Mouse (Mus musculus): ENCODE measurements around the gene Osbp. TPM values are rescaled to one million over a fixed set of nuclear protein-coding genes. Genes with fewer than 3 reads are reported as not detected.

The Osbp gene
- polyA plus RNA-seq, 1 experiment from 2014 or later = 3.3 TPM

GRCm38 (mm10) chr19:12008410-12009380, 43.0 kb downstream of the Osbp start:
- Histone ChIP-seq H3K27ac (no peak overlapping the region), H3K27me3 (ENCODE audit: poor library complexity, severe bottlenecking) (no peaks in the 10 kb centered on the region), H3K9me3 (no peaks in the 10 kb centered on the region), H3K4me1 (peaks cover 33% of the 10 kb centered on the region), H3K36me3 (replicated peaks) (no peaks in the 10 kb centered on the region), H3K4me3 (peak overlapping the region; percentile 68)
- 15% methylated on average over 17 of the region's 17 CpGs for WGBS
- no peak for DNase-seq (ENCODE audit: extremely low spot score, low spot score)

- DNase-seq (ENCODE audit: extremely low spot score, low spot score) = peak; percentile 81
- H3K4me1 ChIP-seq = peaks cover 29% of the 10 kb centered on the region
- no peaks in the 10 kb centered on the region for H3K9me3 ChIP-seq
- under 1% methylated on average over 24 of the region's 24 CpGs for WGBS
- no peaks in the 10 kb centered on the region for H3K27me3 ChIP-seq (ENCODE audit: poor library complexity, severe bottlenecking)
- H3K4me3 ChIP-seq = peak overlapping the region; percentile 57
- peak overlapping the region; percentile 87 for H3K27ac ChIP-seq
- H3K36me3 ChIP-seq (replicated peaks) = no peaks in the 10 kb centered on the region
These were observed 44.0 kb downstream of the Osbp start for GRCm38 (mm10) chr19:12009501-12010280.

GRCm38 (mm10) chr19:12010281-12010771, 44.6 kb downstream of the Osbp start:
- WGBS = 0% methylated on average over 24 of the region's 24 CpGs
- peaks cover 25% of the 10 kb centered on the region for H3K4me1 ChIP-seq
- no peaks in the 10 kb centered on the region for H3K9me3 ChIP-seq
- no peaks in the 10 kb centered on the region for H3K36me3 ChIP-seq (replicated peaks)
- peak overlapping the region; percentile 87 for H3K27ac ChIP-seq
- no peaks in the 10 kb centered on the region for H3K27me3 ChIP-seq (ENCODE audit: poor library complexity, severe bottlenecking)
- DNase-seq (ENCODE audit: extremely low spot score, low spot score) = peak; percentile 84
- H3K4me3 ChIP-seq = peak overlapping the region; percentile 57

GRCm38 (mm10) chr19:12010916-12011559, 45.3 kb downstream of the Osbp start:
- H3K27ac ChIP-seq = peak overlapping the region; percentile 87
- H3K4me1 ChIP-seq = peaks cover 25% of the 10 kb centered on the region
- H3K27me3 ChIP-seq (ENCODE audit: poor library complexity, severe bottlenecking) = no peaks in the 10 kb centered on the region
- no peaks in the 10 kb centered on the region for H3K36me3 ChIP-seq (replicated peaks)
- H3K9me3 ChIP-seq = no peaks in the 10 kb centered on the region
- peak; percentile 70 for DNase-seq (ENCODE audit: extremely low spot score, low spot score)
- peak overlapping the region; percentile 57 for H3K4me3 ChIP-seq
- under 1% methylated on average over 26 of the region's 26 CpGs for WGBS

DNA sequence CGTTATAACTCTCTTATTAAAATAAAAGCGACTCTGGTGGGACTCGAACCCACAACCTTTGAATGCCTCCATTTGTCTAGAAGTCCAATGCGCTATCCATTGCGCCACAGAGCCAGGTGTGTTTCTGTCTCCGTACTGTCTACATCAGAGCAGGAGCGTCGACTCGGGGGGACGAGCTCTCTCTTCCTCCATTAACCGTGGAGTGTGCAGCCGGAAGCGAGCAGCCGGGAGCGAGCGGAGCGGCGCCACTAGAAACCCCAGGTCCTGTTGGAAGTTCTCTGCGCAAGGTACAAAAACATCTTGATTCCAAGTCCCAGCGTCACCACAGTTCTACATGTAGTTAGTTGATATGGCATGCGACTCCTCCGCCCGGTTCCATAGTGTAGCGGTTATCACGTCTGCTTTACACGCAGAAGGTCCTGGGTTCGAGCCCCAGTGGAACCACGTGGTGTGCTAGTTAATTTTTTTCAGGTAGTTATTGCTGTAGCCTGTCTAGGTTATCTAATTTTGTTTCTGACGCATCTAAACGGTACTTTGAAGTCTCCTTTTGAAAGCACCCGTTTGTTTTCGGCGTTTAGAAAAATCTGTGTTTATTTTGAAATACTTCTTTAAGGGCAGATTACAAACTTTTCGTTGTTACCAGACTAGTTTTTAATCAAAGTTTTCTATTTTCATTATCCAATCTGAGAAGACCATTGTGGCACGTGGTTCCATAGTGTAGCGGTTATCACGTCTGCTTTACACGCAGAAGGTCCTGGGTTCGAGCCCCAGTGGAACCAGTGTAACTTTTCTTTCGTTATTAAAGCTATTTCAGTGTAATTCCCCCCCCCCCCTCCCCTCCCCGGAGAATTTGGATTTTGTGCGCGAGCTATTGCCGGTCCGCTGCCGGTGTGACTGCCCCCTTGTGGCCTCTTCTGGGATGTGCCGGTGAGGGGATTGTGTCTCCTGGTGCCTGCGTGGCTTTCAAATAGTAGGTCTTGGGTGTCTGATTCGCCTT, 46.1 kb downstream of the Osbp start:
- Histone ChIP-seq H3K4me3 (peak overlapping the region; percentile 57), H3K27me3 (ENCODE audit: poor library complexity, severe bottlenecking) (no peaks in the 10 kb centered on the region), H3K4me1 (peaks cover 20% of the 10 kb centered on the region), H3K36me3 (replicated peaks) (no peaks in the 10 kb centered on the region), H3K9me3 (no peaks in the 10 kb centered on the region), H3K27ac (peak overlapping the region; percentile 87)
- WGBS = under 1% methylated on average over 49 of the region's 49 CpGs
- peak; percentile 95 for DNase-seq (ENCODE audit: extremely low spot score, low spot score)

GRCm38 (mm10) chr19:12012615-12013014, 46.9 kb downstream of the Osbp start:
- Histone ChIP-seq H3K27ac (peak overlapping the region; percentile 77), H3K9me3 (no peaks in the 10 kb centered on the region), H3K27me3 (ENCODE audit: poor library complexity, severe bottlenecking) (no peaks in the 10 kb centered on the region), H3K4me1 (peaks cover 13% of the 10 kb centered on the region), H3K4me3 (peak overlapping the region; percentile 57), H3K36me3 (replicated peaks) (no peaks in the 10 kb centered on the region)
- DNase-seq (ENCODE audit: extremely low spot score, low spot score) = no peak
- 3% methylated on average over 10 of the region's 10 CpGs for WGBS

GRCm38 (mm10) chr19:12013228-12013627, 47.5 kb downstream of the Osbp start:
- H3K27me3 ChIP-seq (ENCODE audit: poor library complexity, severe bottlenecking) = no peaks in the 10 kb centered on the region
- H3K4me1 ChIP-seq = peaks cover 8% of the 10 kb centered on the region; the same call in 1 of the 2 replicates
- DNase-seq (ENCODE audit: extremely low spot score, low spot score) = peak; percentile 29
- no peaks in the 10 kb centered on the region for H3K36me3 ChIP-seq (replicated peaks)
- 0% methylated on average over 12 of the region's 12 CpGs for WGBS
- H3K4me3 ChIP-seq = peak overlapping the region; percentile 57
- H3K27ac ChIP-seq = peak overlapping the region; percentile 77
- no peaks in the 10 kb centered on the region for H3K9me3 ChIP-seq

DNA sequence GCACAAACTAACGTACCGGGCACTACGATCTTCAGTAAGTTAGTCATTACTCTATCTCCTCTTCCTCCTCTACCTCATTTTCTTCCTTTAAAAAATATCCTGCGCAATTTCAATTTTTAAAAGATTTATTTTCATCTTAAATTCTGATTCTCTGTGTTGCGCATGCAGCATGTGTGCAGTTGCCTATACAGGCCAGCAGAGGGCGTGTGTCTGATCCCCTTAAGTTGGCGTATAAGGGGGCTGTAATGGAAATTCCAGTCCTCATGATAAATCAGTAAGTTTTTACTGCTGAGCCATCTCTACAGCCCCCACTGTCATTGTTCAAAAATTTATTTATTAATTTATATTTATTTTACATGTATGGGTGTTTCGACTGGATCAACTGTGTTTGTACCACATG, 50.0 kb downstream of the Osbp start:
- no peak overlapping the region for H3K4me3 ChIP-seq
- WGBS = 68% methylated on average over 8 of the region's 8 CpGs
- H3K36me3 ChIP-seq (replicated peaks) = no peaks in the 10 kb centered on the region
- H3K4me1 ChIP-seq = peaks cover 6% of the 10 kb centered on the region
- no peaks in the 10 kb centered on the region for H3K27me3 ChIP-seq (ENCODE audit: poor library complexity, severe bottlenecking)
- no peak overlapping the region for H3K27ac ChIP-seq
- H3K9me3 ChIP-seq = no peaks in the 10 kb centered on the region
- no peak for DNase-seq (ENCODE audit: extremely low spot score, low spot score)

DNA sequence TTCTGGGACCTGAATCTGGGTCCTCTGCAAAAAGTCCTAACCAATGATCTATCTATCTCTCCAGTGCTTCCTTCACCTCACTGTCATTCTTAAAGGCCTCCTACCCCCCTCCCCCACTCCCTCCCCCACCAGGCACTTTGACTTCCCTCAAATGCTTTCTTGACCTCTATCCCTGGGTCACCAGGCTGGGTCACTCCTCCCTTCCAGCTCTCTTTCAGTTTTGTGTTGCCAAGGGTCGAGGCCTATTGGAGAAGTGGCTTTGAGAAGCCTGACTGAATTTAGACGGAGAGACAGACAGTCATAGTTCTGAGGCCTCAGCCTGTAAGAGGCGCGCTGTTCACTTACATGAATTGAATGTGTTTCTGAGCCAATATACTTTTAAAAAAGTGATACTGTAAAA, 50.5 kb downstream of the Osbp start:
- no peaks in the 10 kb centered on the region for H3K9me3 ChIP-seq
- no peak overlapping the region for H3K4me3 ChIP-seq
- WGBS = 77% methylated on average over 4 of the region's 4 CpGs
- DNase-seq (ENCODE audit: extremely low spot score, low spot score) = no peak
- H3K27me3 ChIP-seq (ENCODE audit: poor library complexity, severe bottlenecking) = no peaks in the 10 kb centered on the region
- H3K4me1 ChIP-seq = peaks cover 6% of the 10 kb centered on the region
- H3K27ac ChIP-seq = no peak overlapping the region
- no peaks in the 10 kb centered on the region for H3K36me3 ChIP-seq (replicated peaks)

DNA sequence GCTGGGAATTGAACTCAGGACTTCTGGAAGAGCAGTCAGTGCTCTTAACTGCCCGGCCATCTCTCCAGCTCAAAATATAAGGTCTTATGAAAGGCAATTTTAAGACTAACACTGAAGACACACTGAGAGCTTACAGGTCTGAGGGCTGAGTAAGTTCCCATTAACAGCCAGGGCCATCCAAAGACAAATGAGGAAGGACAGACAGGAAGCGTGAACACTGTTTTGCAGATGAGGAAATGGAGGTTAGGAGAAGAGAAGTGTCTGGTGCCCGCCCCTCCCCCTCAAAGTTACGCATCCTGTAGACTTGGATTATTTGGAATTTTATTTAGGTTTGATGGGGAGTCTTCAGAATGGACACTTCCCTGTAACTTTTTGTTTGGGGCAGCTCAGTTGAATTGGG, 58.4 kb downstream of the Osbp start:
- Histone ChIP-seq H3K27ac (no peak overlapping the region), H3K27me3 (ENCODE audit: poor library complexity, severe bottlenecking) (no peaks in the 10 kb centered on the region), H3K4me1 (peaks cover 2% of the 10 kb centered on the region), H3K9me3 (no peaks in the 10 kb centered on the region), H3K36me3 (replicated peaks) (no peaks in the 10 kb centered on the region), H3K4me3 (no peak overlapping the region)
- no peak for DNase-seq (ENCODE audit: extremely low spot score, low spot score)
- WGBS = 91% methylated on average over 4 of the region's 4 CpGs

DNA sequence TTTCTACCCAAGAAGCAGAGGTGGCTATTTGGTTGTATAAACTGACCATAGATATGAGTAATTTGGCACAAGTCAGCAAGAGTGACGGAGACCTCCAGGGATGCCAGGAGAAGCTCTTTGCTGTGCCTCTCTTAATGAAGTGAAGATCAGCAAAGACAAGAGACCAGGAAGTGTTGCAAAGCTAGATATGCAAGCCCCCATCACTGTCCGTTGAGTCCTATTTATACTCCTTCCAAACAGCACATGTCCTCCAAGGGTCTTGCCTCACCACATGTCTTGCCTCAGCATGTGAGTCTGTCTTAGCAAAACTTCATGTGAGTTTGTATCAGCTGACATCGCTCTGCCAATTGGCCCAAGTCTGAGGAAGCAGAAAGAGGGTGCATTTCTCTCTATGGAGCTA, 59.6 kb downstream of the Osbp start:
- no peak overlapping the region for H3K27ac ChIP-seq
- no peaks in the 10 kb centered on the region for H3K36me3 ChIP-seq (replicated peaks)
- no peak for DNase-seq (ENCODE audit: extremely low spot score, low spot score)
- H3K9me3 ChIP-seq = no peaks in the 10 kb centered on the region
- no peaks in the 10 kb centered on the region for H3K27me3 ChIP-seq (ENCODE audit: poor library complexity, severe bottlenecking)
- no peaks in the 10 kb centered on the region for H3K4me1 ChIP-seq
- 89% methylated on average over 3 of the region's 3 CpGs for WGBS
- H3K4me3 ChIP-seq = no peak overlapping the region
